Mouse (Mus musculus) thymus, adult 2 months (tissue): ENCODE results near the gene Csf1. TPM values are rescaled to one million over a fixed set of nuclear protein-coding genes. Genes with fewer than 3 reads are reported as not detected.

ENCODE experiments used
- DNase-seq: peaks from one replicate; pipeline ENCODE4 v3.0.0; 2021
- H3K27ac ChIP-seq: fragments of 200-500 bp; 2 replicates; pipeline ENCODE4 v1.5.1; 2012; ENCODE audit warnings: low read length, control low read depth; ENCODE audit not compliant: control insufficient read depth, insufficient read depth
- H3K27me3 ChIP-seq: fragments of 200-500 bp; 2 replicates; pipeline ENCODE4 v1.6.1; 2012; ENCODE audit warnings: mild to moderate bottlenecking, low read length, moderate library complexity, mixed read lengths; ENCODE audit not compliant: control insufficient read depth, insufficient read depth
- H3K36me3 ChIP-seq: fragments of 200-500 bp; 2 replicates; pipeline ENCODE4 v1.6.1; 2012; ENCODE audit warnings: mild to moderate bottlenecking, low read length, moderate library complexity; ENCODE audit not compliant: control insufficient read depth, insufficient read depth
- H3K4me1 ChIP-seq: fragments of 200-500 bp; replicated peaks from 2 replicates; pipeline ENCODE4 v1.6.1; 2012; ENCODE audit warnings: low read length; ENCODE audit not compliant: control insufficient read depth, insufficient read depth
- H3K4me3 ChIP-seq: fragments of 200-500 bp; 2 replicates; pipeline ENCODE4 v1.5.1; 2012; ENCODE audit warnings: mild to moderate bottlenecking, low read length, control low read depth, moderate library complexity; ENCODE audit not compliant: control insufficient read depth, insufficient read depth
- CTCF ChIP-seq: fragments of 200-500 bp; IDR thresholded peaks from 2 replicates; pipeline ENCODE4 v1.5.1; 2012; ENCODE audit warnings: mild to moderate bottlenecking, control low read depth, low read length, moderate library complexity, borderline replicate concordance; ENCODE audit not compliant: control insufficient read depth, poor library complexity, insufficient read depth; ENCODE audit errors: extremely low read depth
- POLR2A ChIP-seq: fragments of 200-500 bp; IDR thresholded peaks from 2 replicates; pipeline ENCODE4 v1.6.1; 2012; ENCODE audit warnings: mild to moderate bottlenecking, low read length, control low read depth, moderate library complexity; ENCODE audit not compliant: control insufficient read depth, poor library complexity, insufficient read depth; ENCODE audit errors: extremely low read depth
- WGBS: fragments of 180-500 bp; shearing (Covaris S2); methylation state at CpG from one replicate; pipeline ENCODE4 v1.1.7; 2018; 5-methylcytosine and 5-hydroxymethylcytosine counted together
- polyA plus RNA-seq: library from polyadenylated mRNA; depleted of rRNA; stranded (reverse); fragments of >200 nt; gene quantifications from 2 replicates; pipeline ENCODE4 v1.2.3, GENCODE M21; 2012

Gene Csf1
- polyA plus RNA-seq, 1 experiment: 12.5 TPM

DNA sequence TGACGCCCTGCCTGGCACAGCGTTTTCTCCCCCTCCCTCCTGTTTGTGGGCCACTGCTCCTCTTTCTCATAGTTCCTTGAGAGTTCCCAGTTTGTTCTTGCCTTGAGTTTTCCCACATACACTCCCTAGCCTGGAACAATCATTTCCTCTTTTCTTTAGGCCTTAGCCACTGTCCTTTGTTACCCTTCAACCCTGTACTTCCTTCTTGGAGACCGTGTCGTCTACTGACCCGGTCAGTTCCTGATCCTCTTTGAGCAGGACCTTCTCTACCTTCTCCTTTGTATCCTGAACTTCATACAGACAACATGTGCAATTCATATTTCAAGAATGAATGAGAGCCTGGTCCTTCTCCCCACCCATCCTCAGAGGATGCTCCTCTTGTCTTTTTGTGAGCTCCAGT, 21.0 kb upstream of the Csf1 start:
- no peaks in the 10 kb centered on the region for H3K36me3 ChIP-seq
- 83% methylated on average over 5 of the region's 5 CpGs for WGBS
- TF ChIP-seq CTCF (no peak), POLR2A (no peak)
- no peaks in the 10 kb centered on the region for H3K27me3 ChIP-seq
- H3K4me1 ChIP-seq: no peaks in the 10 kb centered on the region
- no peak overlapping the region for H3K4me3 ChIP-seq
- no peak for DNase-seq
- H3K27ac ChIP-seq: no peak overlapping the region

DNA sequence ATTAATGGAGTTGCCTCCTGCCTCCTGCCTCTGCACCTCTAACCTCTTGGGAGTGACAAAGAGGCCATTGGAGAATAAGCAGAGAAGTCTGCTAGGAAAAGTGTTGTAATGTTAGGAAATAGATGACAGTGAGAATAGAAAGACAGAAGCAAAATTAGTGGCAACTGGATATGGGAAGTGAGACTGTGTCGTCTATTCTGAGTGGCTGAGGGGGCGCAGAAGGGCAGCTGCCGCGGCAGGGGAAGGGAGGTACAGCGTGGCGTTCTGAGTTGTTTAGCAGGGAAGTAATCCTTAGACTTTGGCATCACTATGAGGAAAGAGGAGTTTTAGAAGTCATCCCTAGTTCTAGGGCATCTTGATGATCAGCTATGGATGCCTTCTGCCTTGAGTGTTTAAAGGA, 17.7 kb upstream of the Csf1 start:
- Histone ChIP-seq H3K4me1 (no peaks in the 10 kb centered on the region), H3K27ac (no peak overlapping the region), H3K27me3 (no peaks in the 10 kb centered on the region), H3K36me3 (no peaks in the 10 kb centered on the region), H3K4me3 (no peak overlapping the region)
- no peak for DNase-seq
- no peak for TF ChIP-seq POLR2A
- TF ChIP-seq CTCF: no peak
- 14% methylated on average over 6 of the region's 6 CpGs for WGBS

DNA sequence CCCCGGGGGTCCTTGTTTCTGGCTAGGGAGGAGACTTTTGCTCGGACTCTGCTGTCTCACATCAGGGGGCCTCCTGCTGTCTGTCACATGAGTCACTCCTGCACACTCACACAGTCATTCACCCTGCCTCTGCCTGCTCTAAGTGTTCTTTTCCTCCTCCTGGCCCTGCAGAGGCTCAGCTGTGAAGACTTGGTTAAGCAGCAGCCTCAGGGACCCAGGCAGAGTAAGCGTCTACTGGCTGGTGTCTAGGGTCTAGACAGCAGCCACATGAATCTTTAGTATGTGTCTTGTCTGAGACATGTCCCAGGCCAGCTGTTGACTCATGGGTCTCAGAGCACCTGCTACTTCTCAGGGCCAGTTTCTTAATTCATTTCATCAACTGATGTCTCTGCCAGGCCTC, 16.0 kb upstream of the Csf1 start:
- no peak for DNase-seq
- 72% methylated on average over 3 of the region's 3 CpGs for WGBS
- H3K4me1 ChIP-seq: no peaks in the 10 kb centered on the region
- H3K27me3 ChIP-seq: no peaks in the 10 kb centered on the region
- no peak overlapping the region for H3K27ac ChIP-seq
- no peaks in the 10 kb centered on the region for H3K36me3 ChIP-seq
- no peak overlapping the region for H3K4me3 ChIP-seq
- no peak for TF ChIP-seq CTCF
- no peak for TF ChIP-seq POLR2A

DNA sequence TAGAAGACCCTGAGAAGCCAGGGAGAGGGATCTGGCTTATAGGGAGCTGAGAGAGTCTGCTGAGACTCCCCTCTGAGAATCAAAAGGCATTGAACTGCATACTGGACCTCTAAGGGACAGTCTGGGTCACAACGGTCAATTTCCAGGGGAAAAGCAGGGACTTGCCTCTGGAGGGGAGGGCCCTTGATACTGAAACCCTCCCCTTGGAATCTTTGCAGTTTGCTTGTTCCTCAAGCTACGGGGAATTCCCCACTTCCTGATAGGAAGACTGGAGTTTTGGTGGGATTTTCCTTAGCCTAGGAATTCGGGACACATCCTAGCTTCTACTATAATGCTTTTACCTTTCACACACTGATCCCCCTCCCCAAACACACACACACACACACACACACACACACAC, 15.5 kb upstream of the Csf1 start:
- H3K27ac ChIP-seq: no peak overlapping the region
- 77% methylated on average over 3 of the region's 3 CpGs for WGBS
- no peaks in the 10 kb centered on the region for H3K36me3 ChIP-seq
- DNase-seq: no peak
- no peaks in the 10 kb centered on the region for H3K27me3 ChIP-seq
- no peaks in the 10 kb centered on the region for H3K4me1 ChIP-seq
- TF ChIP-seq CTCF (no peak), POLR2A (no peak)
- H3K4me3 ChIP-seq: no peak overlapping the region

DNA sequence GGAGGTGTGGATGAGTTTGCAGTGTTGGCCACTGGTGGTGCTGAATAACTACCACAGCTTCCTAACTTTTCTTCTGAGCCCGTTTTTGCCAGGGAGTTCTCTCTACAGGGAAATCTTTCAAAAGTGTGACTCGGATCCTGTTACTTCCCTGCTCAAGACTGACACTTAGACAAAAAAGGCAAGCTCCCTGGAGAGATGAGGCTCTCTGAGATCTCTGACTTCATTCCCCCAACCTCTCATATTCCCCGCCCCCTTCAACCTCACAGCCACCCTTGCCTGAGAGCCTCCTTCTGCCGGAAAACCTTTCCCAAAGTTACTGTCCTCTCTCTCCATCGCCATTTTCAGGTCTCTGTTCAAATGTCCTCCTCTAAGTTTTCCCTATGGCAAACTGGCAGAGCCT, 14.8 kb upstream of the Csf1 start:
- Histone ChIP-seq H3K36me3 (no peaks in the 10 kb centered on the region), H3K27ac (no peak overlapping the region), H3K27me3 (no peaks in the 10 kb centered on the region), H3K4me3 (no peak overlapping the region), H3K4me1 (no peaks in the 10 kb centered on the region)
- no peak for TF ChIP-seq CTCF
- no peak for TF ChIP-seq POLR2A
- 77% methylated on average over 5 of the region's 5 CpGs for WGBS
- DNase-seq: no peak

DNA sequence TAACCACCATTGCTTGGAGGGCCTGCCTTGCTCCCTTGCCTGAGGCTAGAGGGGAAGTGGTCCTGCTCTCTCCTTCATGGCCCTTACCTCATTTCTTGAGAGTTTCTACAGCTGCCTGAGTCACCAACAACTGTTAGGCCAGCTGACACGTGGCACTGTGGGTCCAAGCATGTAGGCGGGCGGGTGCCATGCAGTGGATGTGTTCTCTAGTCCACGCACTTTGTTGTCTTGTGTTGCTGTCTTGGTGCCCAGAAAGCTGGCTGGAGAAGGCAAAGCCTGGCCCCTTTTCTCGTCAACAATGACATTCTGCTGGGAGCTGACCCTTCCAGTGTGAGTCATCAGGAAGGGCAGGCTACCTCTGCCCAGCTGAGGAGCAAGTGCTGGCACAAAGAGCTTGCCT, 12.6 kb upstream of the Csf1 start:
- H3K4me3 ChIP-seq: no peak overlapping the region
- 76% methylated on average over 5 of the region's 5 CpGs for WGBS
- no peak for TF ChIP-seq POLR2A
- TF ChIP-seq CTCF: no peak
- no peaks in the 10 kb centered on the region for H3K4me1 ChIP-seq
- no peaks in the 10 kb centered on the region for H3K27me3 ChIP-seq
- DNase-seq: no peak
- H3K36me3 ChIP-seq: no peaks in the 10 kb centered on the region
- no peak overlapping the region for H3K27ac ChIP-seq

DNA sequence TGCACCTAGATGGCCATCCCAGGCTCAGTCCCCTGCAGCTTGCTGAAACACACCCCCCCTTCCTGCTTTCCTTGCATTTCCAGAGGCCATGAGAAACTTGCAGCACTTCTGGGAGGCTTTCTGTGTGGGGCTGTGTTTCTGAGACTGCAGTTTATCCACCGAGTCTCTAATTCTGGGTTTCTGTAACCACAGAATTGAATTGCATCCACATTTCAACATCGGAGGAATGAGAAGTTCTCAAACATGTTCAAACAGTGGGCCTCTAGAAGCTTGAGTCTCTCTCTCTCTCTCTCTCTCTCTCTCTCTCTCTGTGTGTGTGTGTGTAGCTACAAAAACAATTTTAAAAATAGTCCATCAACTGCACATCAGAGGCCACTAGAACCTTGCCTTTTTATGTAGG, 9.4 kb upstream of the Csf1 start:
- no peak overlapping the region for H3K27ac ChIP-seq
- H3K27me3 ChIP-seq: no peaks in the 10 kb centered on the region
- 15% methylated on average over 2 of the region's 2 CpGs for WGBS
- TF ChIP-seq CTCF: no peak
- TF ChIP-seq POLR2A: no peak
- no peak overlapping the region for H3K4me3 ChIP-seq
- no peaks in the 10 kb centered on the region for H3K36me3 ChIP-seq
- H3K4me1 ChIP-seq: no peaks in the 10 kb centered on the region
- DNase-seq: no peak
